Mouse (Mus musculus) kidney, adult 2 months (tissue): Measurements from ENCODE around the gene Ptprh.

ENCODE experiments used
- CTCF ChIP-seq: fragments of 200-500 bp; conservative IDR thresholded peaks from 2 replicates; pipeline ENCODE4 v1.5.1; 2011; ENCODE audit warnings: low read depth, mild to moderate bottlenecking, control low read depth, low read length, moderate library complexity, mixed read lengths; ENCODE audit not compliant: insufficient read depth, insufficient read length
- POLR2A ChIP-seq: fragments of 200-500 bp; IDR thresholded peaks from one replicate; pipeline ENCODE4 v1.6.1; 2011; ENCODE audit warnings: low read depth, low read length, control low read depth

DNA sequence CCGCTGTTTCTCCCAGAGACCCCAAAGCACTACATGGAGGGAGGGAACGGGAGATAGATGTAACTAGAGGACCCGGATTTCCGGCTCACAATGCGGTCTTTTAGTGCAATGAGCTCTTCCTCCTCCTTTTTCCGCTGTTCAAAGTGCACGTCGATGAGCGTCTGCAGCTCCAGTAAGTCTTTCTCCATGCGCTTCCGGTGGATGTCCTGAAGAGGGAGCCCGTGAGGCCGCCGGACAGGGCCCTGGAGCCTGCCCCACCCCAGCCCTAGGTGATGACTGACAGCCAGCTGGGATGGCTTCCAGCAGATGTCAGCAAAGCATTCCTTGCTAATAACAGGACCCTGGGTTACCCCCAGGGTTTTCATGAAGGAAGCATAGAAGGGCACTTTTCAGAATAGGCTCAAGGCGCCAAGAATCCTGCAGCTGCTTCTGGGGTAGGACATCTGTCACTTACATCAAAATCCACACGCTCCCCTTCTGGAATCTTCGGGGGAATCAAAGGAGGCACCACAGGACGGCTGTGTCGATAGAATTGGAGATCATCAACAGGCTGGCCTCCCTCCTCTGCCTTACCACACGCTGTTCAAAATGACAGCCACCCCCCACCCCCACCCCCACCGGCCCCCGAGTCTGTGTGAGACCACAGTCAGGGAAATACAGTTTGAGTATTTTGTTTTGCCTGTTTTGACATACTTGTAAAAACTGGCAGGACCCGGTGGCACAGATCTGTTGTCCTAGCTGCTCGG lies 93.8 kb downstream of the Ptprh start:
- peak; percentile 73 for TF ChIP-seq CTCF
- no peak for TF ChIP-seq POLR2A
